Mouse (Mus musculus) E14TG2a.4 (cell line): ENCODE measurements around the gene Sdccag8.

Experiments
- CTCF ChIP-seq: conservative IDR thresholded peaks from 2 replicates; pipeline ENCODE4 v1.5.1; 2014; ENCODE audit warnings: low read length
- NANOG ChIP-seq: IDR thresholded peaks from 2 replicates; pipeline ENCODE4 v1.6.1; 2014; ENCODE audit warnings: borderline replicate concordance, low read length, mixed read lengths

DNA sequence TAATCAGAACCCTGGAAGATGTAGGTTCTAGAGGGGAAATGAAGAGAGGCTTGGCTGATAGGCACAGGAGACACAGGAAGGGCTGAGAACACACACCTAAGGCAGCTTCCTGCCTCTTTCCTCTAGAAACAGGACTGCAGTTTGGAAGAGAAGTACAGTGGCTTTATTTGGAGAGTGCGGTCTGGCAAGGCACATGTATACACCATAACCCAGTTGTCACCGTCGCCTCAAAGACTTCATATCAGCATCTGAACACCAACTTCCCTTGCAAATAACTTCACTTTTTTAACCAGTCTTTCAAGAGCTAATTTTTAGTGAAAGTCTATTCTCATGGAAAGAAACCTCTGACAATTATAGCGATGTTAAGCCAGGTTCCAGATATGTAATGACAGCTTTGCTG, 177.0 kb downstream of the Sdccag8 start:
- TF ChIP-seq NANOG = no peak
- TF ChIP-seq CTCF = no peak
